15 mouse cellular contexts compared by ENCODE assay signal in genomic region chr8:10871451-10871850, GRCm38 (mm10).
DNase-seq lines count a peak whose midpoint lies in the region; TF ChIP-seq lines count a peak whose summit lies in the region.
"Had no signal": no experiment of that assay in that cellular context is flagged by ENCODE, and none has a peak within 500 bp of the region (broad histone marks: within the 10 kb centered on the region; RNA-seq: fewer than 3 reads in every experiment).

No protein-coding gene starts in this region.

- TF ChIP-seq CTCF in layer of hippocampus, adult 2 months (conservative IDR thresholded peaks at IDR 0.05), result no peak

- H3K27ac ChIP-seq in layer of hippocampus, adult 2 months, result peak overlapping the region; percentile 3; the same call in 1 of the 2 replicates
- H3K27ac ChIP-seq: forebrain, embryonic 12.5 days; heart, adult 2 months; heart, embryonic 15.5 days had no signal

- DNase-seq in layer of hippocampus, adult 2 months (ENCODE audit: low spot score in 2 of 2), result no peak
- DNase-seq in layer of hippocampus, postnatal 14 days (ENCODE audit: low spot score in 2 of 2), result no peak
- peak; percentile 59 for DNase-seq in Muller cell, postnatal 12 days (ENCODE audit: inconsistent ontology term)
- DNase-seq in ZHBTc4 (ENCODE audit: low read depth, low spot score) (peak; percentile 23), liver (no peak)
- DNase-seq in spleen, adult 18-20 months, result no peak
- DNase-seq: adrenal gland, adult 2 months; adrenal gland, postnatal 25 days; cerebellum, adult 2 months; cerebellum, postnatal 10 days; gastrocnemius, postnatal 10 days; heart, adult 2 months; heart, postnatal 14 days had no signal

- H3K4me3 ChIP-seq in layer of hippocampus, adult 2 months, result no peak overlapping the region
- H3K4me3 ChIP-seq: forebrain, embryonic 12.5 days; heart, adult 2 months; heart, embryonic 15.5 days had no signal

Comparison
In these comparisons a context has a peak if more than half of its experiments do, and no peak if none do; other contexts are left out.
1. DNase-seq: peak in Muller cell, postnatal 12 days (single experiment) and ZHBTc4 (single experiment); none in layer of hippocampus, adult 2 months (0 of 2), layer of hippocampus, postnatal 14 days (0 of 2), liver (single experiment) and spleen, adult 18-20 months (0 of 2).